Mouse (Mus musculus) heart, embryonic 15.5 days (tissue): ENCODE measurements around the gene Rpp14. TPM values are rescaled to one million over a fixed set of nuclear protein-coding genes. Genes with fewer than 3 reads are reported as not detected.

Source experiments
- ATAC-seq: fragments of 200-750 bp; cut with Nextera tagmentation; replicated peaks from 2 replicates; pipeline ENCODE4 v1.8.0; 2017; ENCODE audit warnings: low read depth, moderate TSS enrichment; ENCODE audit not compliant: insufficient number of reproducible peaks, insufficient read depth, low FRiP score
- H3K27ac ChIP-seq: fragments of 300-500 bp; sonication (generic); 2 replicates; pipeline ENCODE4 v1.5.1; 2015; ENCODE audit warnings: mild to moderate bottlenecking, inconsistent platforms
- H3K27me3 ChIP-seq: fragments of 300-500 bp; sonication (generic); 2 replicates; pipeline ENCODE4 v1.6.1; 2015; ENCODE audit warnings: inconsistent platforms
- H3K36me3 ChIP-seq: fragments of 300-500 bp; sonication (generic); 2 replicates; pipeline ENCODE4 v1.6.1; 2015; ENCODE audit warnings: mild to moderate bottlenecking, inconsistent platforms
- H3K4me1 ChIP-seq: fragments of 300-500 bp; sonication (generic); replicated peaks from 2 replicates; pipeline ENCODE4 v1.6.1; 2015; ENCODE audit warnings: inconsistent platforms
- H3K4me2 ChIP-seq: fragments of 300-500 bp; sonication (generic); 2 replicates; pipeline ENCODE4 v1.6.1; 2015; ENCODE audit warnings: inconsistent platforms, mild to moderate bottlenecking, moderate library complexity
- H3K4me3 ChIP-seq: fragments of 300-500 bp; sonication (generic); 2 replicates; pipeline ENCODE4 v1.5.1; 2015; ENCODE audit warnings: mild to moderate bottlenecking, inconsistent platforms
- H3K9ac ChIP-seq: fragments of 300-500 bp; sonication (generic); 2 replicates; pipeline ENCODE4 v1.6.1; 2015; ENCODE audit warnings: mild to moderate bottlenecking, inconsistent platforms
- H3K9me3 ChIP-seq: fragments of 300-500 bp; sonication (generic); replicated peaks from 2 replicates; pipeline ENCODE4 v1.6.1; 2016; ENCODE audit warnings: inconsistent platforms
- WGBS: fragments of 180-500 bp; shearing (Covaris S2); methylation state at CpG from one replicate; pipeline ENCODE4 v1.1.7; 2015; ENCODE audit warnings: mixed read lengths; 5-methylcytosine and 5-hydroxymethylcytosine counted together
- polyA plus RNA-seq: library from polyadenylated mRNA; unstranded; fragments of >200 nt; fragmentation: Nextera tagmentation; extraction: Ambion mirVana; gene quantifications from 2 replicates; pipeline ENCODE4 v1.2.1, GENCODE M21; 2015

Gene Rpp14
- polyA plus RNA-seq, 1 experiment from 2014 or later = 39.3 TPM

DNA sequence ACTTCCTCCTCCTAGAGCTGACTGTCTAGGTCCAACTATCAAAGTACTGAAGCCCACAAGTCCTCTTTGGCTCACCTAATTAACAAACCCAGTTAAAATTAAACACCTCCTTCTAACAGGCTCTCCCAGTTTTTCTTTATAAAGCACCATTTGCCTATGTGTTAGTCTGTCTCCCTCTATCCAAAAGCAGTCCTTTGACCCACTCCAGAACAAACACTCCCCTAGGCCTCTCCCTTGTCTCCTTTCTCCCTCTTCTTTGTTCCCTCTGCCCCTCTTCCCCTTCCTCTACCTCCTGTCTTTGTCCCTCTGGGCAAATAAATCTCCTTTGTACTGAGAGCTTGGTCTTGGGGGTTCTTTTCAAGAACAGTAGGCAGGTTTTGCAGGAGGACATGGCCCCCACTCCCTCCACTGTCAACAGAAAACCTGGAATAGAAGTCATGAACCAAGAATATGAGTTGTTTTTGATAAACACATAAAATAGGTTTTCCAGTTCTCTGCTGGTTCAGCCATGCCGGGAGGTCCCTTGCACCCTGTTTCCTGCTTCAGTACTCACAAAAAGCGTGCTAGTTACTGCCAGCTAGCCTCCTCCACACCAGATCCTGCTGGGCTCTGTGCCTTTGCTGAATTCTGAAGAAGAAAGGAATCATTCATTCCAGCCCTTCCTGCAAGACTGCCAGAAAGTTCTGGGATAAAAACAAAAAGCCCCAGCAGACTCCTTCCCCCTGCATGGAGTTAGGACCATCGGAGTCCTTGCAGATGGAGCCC lies 17.4 kb upstream of the Rpp14 start:
- H3K27me3 ChIP-seq = 0 out of 2 replicates have a peak, but pooled peaks cover 3% of the 10 kb centered on the region
- no peaks in the 10 kb centered on the region for H3K9me3 ChIP-seq
- no peak overlapping the region for H3K4me2 ChIP-seq
- no peak overlapping the region for H3K4me3 ChIP-seq
- peaks cover 4% of the 10 kb centered on the region; the same call in 1 of the 2 replicates for H3K4me1 ChIP-seq
- WGBS = 66% methylated on average over 3 of the region's 3 CpGs
- H3K27ac ChIP-seq = peak overlapping the region; percentile 46
- H3K36me3 ChIP-seq = no peaks in the 10 kb centered on the region
- 0 out of 2 replicates have a peak, but pooled peaks have one; percentile 39 for ATAC-seq
- no peak overlapping the region for H3K9ac ChIP-seq

DNA sequence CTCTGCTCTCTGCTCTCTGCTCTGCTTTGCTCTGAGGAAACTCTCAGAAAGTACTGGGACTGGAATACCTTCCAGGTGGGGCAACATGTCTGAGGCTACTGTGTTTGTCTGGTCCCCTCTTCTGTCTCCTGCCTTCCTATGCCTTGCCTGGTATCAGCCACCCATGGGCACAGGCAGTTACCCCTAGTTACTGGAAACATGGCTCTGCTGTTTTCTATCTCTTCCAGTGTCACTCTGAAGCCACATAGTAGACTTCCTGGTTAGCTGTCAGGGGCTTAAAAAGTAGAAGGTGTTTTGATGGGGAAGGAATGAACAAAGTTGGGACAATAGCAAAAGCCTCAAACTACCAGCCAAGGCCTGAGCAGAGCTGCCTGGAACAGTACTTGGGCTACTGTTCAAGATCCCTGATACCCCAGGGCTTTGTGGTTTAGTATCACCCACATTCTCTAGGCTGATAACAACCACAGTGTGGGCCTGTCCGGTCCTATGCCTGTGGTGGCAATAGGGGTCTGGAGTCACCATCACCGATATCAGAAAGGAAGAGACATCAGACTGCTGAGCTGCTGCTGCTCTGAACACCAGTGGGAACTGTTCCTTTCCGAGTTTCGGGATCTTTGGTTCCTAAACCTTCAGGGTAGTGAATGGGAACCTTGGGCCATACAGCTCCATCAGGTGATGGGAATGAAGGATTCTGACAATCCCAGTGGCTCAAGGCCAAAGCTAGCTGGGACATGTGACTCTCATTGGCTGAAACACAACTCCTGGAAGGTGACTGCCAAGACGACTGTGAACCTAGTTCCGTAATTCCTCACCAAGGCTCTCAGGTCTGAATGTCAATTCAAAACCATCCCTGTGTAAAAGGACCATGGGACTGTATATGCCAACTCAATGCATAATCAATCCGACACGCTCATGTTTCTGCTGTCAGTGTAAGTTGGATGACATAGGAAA lies 16.1 kb upstream of the Rpp14 start:
- H3K36me3 ChIP-seq = no peaks in the 10 kb centered on the region
- H3K4me2 ChIP-seq = no peak overlapping the region
- H3K9me3 ChIP-seq = no peaks in the 10 kb centered on the region
- H3K9ac ChIP-seq = no peak overlapping the region
- no peak overlapping the region for H3K4me3 ChIP-seq
- H3K27me3 ChIP-seq = 0 out of 2 replicates have a peak, but pooled peaks cover 3% of the 10 kb centered on the region
- no peak for ATAC-seq
- peaks cover 4% of the 10 kb centered on the region; the same call in 1 of the 2 replicates for H3K4me1 ChIP-seq
- WGBS = 77% methylated on average over 8 of the region's 8 CpGs
- H3K27ac ChIP-seq = no peak overlapping the region

DNA sequence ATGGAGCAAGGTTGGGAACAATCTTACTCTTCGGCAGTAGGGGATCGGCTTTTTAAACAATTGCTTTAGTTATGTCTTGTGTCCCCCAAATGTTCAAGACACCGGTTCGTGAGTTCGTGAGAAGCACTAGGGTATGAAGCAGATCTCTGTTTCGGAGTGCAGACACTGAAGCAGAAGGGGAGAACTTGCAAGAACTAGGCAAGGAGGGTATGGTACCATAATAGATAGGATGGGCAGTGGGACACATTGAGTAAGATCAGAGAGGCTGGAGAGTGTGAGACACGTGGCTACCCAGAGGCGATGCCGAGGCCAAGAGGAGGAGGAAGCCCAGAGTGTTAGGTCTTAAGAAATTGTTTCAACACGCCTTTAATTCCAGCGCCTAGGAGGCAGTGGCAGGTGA lies 551 bp downstream of the Rpp14 start:
- ATAC-seq = peak; percentile 30
- H3K9me3 ChIP-seq = no peaks in the 10 kb centered on the region
- H3K4me1 ChIP-seq = peaks cover 14% of the 10 kb centered on the region
- H3K36me3 ChIP-seq = peaks cover 22% of the 10 kb centered on the region
- H3K4me2 ChIP-seq = peak overlapping the region; percentile 78
- WGBS = 3% methylated on average over 11 of the region's 11 CpGs
- no peaks in the 10 kb centered on the region for H3K27me3 ChIP-seq
- peak overlapping the region; percentile 99 for H3K27ac ChIP-seq
- H3K4me3 ChIP-seq = peak overlapping the region; percentile 77
- peak overlapping the region; percentile 78 for H3K9ac ChIP-seq

DNA sequence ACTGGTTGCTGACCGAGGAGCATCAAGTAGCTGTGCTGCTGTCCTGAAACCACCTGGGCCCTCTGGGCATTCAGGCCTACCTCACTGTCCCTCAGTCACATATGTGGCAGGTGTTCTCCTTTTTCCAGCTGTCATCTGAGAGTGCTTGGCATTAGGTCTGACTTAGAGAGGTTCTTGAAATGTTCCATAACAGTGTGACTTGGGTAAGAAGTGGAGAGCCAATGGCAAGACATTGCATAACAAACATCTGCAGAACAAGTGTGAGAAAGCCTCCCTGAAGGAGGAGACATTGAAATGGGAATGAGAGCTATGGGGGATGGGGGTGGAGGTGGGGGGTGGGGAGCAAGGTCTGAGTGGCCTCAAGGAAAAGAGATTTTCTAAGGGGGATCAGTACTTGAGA lies 2.8 kb downstream of the Rpp14 start:
- Histone ChIP-seq H3K4me2 (no peak overlapping the region), H3K4me3 (no peak overlapping the region), H3K4me1 (peaks cover 14% of the 10 kb centered on the region), H3K27me3 (no peaks in the 10 kb centered on the region), H3K9me3 (no peaks in the 10 kb centered on the region), H3K36me3 (peaks cover 44% of the 10 kb centered on the region), H3K27ac (no peak overlapping the region), H3K9ac (no peak overlapping the region)
- 90% methylated on average over 1 of the region's 1 CpGs for WGBS
- no peak for ATAC-seq

DNA sequence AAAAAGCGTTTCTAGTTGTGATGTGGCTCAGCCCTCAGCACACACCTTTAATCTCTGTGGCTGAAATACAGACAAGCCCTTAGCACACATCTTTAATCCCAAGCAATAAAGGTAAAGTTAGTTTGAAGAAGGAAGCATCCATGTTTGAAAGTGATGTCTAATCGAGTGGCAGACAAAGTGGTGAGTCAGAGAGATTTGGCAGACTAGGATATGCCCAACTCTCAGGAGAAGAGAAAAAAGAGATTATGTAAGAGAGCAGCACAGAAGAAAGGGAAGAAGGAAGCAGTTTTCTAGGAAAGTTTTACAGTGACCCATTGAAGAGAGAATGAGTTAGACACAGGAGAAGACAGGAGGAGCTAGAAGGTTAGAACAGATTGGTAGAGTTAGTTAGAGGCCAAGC lies 8.8 kb downstream of the Rpp14 start:
- peaks cover 68% of the 10 kb centered on the region for H3K36me3 ChIP-seq
- H3K27ac ChIP-seq = no peak overlapping the region
- no peak for ATAC-seq
- no peak overlapping the region for H3K4me2 ChIP-seq
- H3K27me3 ChIP-seq = no peaks in the 10 kb centered on the region
- H3K4me1 ChIP-seq = no peaks in the 10 kb centered on the region
- no peaks in the 10 kb centered on the region for H3K9me3 ChIP-seq
- H3K4me3 ChIP-seq = no peak overlapping the region
- WGBS = 86% methylated on average over 2 of the region's 2 CpGs
- no peak overlapping the region for H3K9ac ChIP-seq

DNA sequence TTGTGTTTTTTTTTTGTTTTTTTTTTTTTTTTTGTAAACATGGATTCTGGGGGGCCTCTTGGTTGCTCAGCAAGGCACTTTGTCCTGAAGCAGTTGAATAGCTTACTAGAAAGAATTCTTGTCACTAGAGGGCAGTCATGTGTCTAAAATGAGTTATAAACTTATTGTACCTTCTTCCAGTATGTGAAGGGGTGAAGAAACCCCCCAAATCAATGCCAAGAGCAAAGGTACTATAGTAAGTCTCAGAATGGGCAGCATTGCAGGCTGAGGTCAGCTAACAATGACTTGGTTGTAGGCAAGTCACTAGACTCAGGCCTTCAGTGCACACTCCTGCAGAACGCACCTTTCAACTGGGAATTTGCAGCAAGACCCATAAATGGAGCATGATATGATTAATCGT lies 12.4 kb downstream of the Rpp14 start:
- H3K4me2 ChIP-seq = no peak overlapping the region
- H3K9ac ChIP-seq = no peak overlapping the region
- no peaks in the 10 kb centered on the region for H3K27me3 ChIP-seq
- 84% methylated on average over 2 of the region's 2 CpGs for WGBS
- ATAC-seq = no peak
- no peak overlapping the region for H3K4me3 ChIP-seq
- H3K9me3 ChIP-seq = no peaks in the 10 kb centered on the region
- no peak overlapping the region for H3K27ac ChIP-seq
- peaks cover 7% of the 10 kb centered on the region for H3K4me1 ChIP-seq
- peaks cover 32% of the 10 kb centered on the region for H3K36me3 ChIP-seq

DNA sequence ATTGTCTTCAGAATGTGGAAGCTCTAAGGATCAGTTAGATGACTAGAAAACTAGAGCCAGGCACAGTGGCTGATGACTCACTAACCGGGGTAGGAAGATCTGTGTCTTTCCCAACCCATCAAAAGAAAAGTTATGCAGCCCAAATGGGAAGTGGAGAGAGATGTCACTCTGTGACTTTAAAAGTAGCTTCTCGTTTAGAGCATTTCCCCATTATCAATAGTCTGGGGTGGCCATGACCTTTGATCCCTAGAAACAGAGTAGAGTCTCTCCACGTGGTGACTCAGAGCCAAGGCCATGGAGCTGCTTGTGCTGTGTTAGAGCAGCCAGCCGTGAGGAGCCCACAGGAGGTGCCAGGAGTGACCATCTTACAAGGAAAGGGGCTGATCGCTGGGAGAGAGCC lies 13.3 kb downstream of the Rpp14 start:
- no peak for ATAC-seq
- peaks cover 9% of the 10 kb centered on the region for H3K4me1 ChIP-seq

DNA sequence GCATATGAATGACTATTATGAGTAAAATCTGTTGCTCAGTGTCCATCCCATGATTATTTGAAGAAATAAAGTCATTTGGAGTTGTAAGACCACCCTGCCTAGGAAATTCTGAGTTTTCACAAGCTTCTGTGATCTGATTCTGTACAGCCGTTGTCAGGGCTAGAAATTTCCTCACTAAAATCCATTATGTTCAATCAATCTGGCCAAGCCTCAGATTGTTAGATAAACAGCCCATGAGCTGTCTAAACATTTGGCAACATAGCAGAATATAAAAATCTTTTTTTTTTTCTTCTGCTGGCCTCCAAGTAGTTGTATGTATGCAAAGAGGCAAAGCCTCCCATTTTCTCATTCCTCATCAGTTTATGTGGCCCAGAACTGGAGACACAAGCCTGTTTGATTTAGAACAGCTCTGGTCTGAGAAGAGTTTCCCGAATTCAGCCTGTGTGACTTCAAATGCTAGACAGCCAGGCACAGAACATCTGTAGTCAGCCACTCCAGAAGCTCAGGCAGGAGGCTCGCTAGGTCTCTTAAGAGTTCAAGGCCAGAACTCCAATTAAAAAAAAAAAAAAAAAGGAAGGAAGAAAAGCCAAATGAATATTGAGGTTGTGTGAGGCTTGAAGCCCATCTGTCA lies 14.9 kb downstream of the Rpp14 start:
- 52% methylated on average over 3 of the region's 3 CpGs for WGBS
- peak overlapping the region; percentile 48 for H3K27ac ChIP-seq
- no peak overlapping the region for H3K9ac ChIP-seq
- ATAC-seq = no peak
- H3K36me3 ChIP-seq = peaks cover 12% of the 10 kb centered on the region
- H3K27me3 ChIP-seq = no peaks in the 10 kb centered on the region
- H3K4me3 ChIP-seq = no peak overlapping the region
- peaks cover 20% of the 10 kb centered on the region for H3K4me1 ChIP-seq
- no peaks in the 10 kb centered on the region for H3K9me3 ChIP-seq
- peak overlapping the region; percentile 38; the same call in 1 of the 2 replicates for H3K4me2 ChIP-seq

More for the DNA sequence above, 13.3 kb downstream of the Rpp14 start:
- Histone ChIP-seq H3K9ac (no peak overlapping the region), H3K27ac (no peak overlapping the region), H3K36me3 (peaks cover 28% of the 10 kb centered on the region), H3K4me3 (no peak overlapping the region), H3K27me3 (no peaks in the 10 kb centered on the region), H3K9me3 (no peaks in the 10 kb centered on the region), H3K4me2 (no peak overlapping the region)
- 60% methylated on average over 5 of the region's 5 CpGs for WGBS

DNA sequence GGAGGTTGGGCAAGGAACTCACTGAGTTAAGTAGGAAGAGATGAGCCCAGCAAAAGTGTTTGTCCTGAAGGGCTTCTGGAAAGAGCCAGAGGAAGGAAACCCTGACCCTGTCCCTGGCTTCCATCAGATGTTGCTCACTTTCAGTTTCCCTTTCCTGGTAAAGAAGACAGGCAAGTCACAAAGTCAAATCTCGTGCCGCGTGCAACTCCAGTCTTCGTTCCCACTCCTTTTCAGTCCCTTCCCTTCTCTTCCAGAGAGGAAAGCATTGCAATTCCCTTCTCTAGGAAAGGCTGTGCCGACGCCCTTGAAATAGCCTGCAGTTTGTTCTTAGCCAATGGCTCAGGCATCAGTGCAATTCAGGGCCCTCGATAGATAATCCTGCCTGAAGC lies 15.4 kb downstream of the Rpp14 start:
- Histone ChIP-seq H3K36me3 (peaks cover 7% of the 10 kb centered on the region; the same call in 1 of the 2 replicates), H3K27ac (peak overlapping the region; percentile 48), H3K9ac (no peak overlapping the region), H3K4me1 (peaks cover 22% of the 10 kb centered on the region), H3K9me3 (no peaks in the 10 kb centered on the region), H3K4me3 (no peak overlapping the region), H3K4me2 (peak overlapping the region; percentile 38), H3K27me3 (no peaks in the 10 kb centered on the region)
- WGBS = 52% methylated on average over 7 of the region's 7 CpGs
- ATAC-seq = no peak

DNA sequence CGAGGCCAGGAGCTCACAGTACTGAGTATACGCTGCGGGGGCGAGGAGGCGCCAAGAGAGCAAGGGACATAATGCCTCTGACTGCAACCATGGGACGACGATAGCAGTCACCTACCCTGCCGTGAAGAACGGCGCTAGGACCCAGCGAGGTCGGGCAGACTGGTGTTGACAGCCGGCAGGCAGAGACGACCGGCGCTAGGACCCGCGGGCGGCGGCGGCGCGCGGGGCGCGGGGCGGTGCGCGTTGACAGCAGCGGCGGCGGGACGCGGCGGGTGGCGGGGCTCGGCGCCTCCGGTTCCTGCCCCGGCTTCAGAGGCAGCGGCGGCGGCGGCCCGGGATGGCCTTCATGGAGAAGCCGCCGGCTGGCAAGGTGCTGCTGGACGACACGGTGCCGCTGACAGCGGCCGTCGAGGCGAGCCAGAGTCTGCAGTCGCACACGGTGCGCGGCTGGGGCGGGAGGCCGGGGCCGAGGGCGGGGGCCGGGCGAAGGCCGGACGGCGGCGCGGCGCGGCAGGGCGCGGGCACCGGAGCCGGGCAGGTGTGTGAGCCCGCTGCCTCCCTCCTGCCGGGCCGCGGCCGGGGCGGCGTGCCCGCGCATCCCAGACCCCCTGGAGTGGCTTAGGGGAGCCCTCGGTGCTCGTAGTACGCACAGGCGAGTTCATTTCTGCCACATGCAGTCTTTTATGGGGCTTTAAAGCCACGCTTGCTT lies 18.0 kb downstream of the Rpp14 start, which contains the start of gene Pxk:
Pxk (plus strand) TSS at position 234 of the 709 bp plus-strand sequence.
- H3K27ac ChIP-seq = peak within 1 kb of the TSS; percentile 73

More for the DNA sequence above, 18.0 kb downstream of the Rpp14 start, which contains the start of gene Pxk:
- no peaks in the 10 kb centered on the region for H3K36me3 ChIP-seq
- H3K4me3 ChIP-seq = peak within 1 kb of the TSS; percentile 83
- peak within 1 kb of the TSS; percentile 80 for H3K9ac ChIP-seq
- no peaks in the 10 kb centered on the region for H3K27me3 ChIP-seq
- H3K4me1 ChIP-seq = peaks cover 22% of the 10 kb centered on the region
- peak within 1 kb of the TSS; percentile 75 for H3K4me2 ChIP-seq
- H3K9me3 ChIP-seq = no peaks in the 10 kb centered on the region
- 0% methylated on average over 70 of the region's 89 CpGs for WGBS
- peak; percentile 90 for ATAC-seq
